Mouse (Mus musculus): ENCODE results near the gene Ecsit. TPM values are rescaled to one million over a fixed set of nuclear protein-coding genes. Genes with fewer than 3 reads are reported as not detected.

Gene Ecsit
- polyA plus RNA-seq, 1 experiment, result 51.3 TPM

GRCm38 (mm10) chr9:22049721-22050270, 35.4 kb downstream of the Ecsit start:
- DNase-seq (ENCODE audit: low read depth), result peak; percentile 62
- no peak for TF ChIP-seq POLR2A (IDR thresholded peaks at IDR 0.05; ENCODE audit: borderline replicate concordance, extremely low read depth, insufficient read depth, insufficient read length, poor library complexity, severe bottlenecking)
- no peak for TF ChIP-seq CTCF (IDR thresholded peaks at IDR 0.05; ENCODE audit: borderline replicate concordance, extremely low read depth, insufficient read depth, insufficient read length)

GRCm38 (mm10) chr9:22049315-22049714, 35.9 kb downstream of the Ecsit start:
- TF ChIP-seq POLR2A (IDR thresholded peaks at IDR 0.05; ENCODE audit: borderline replicate concordance, extremely low read depth, insufficient read depth, insufficient read length, poor library complexity, severe bottlenecking) (no peak), CTCF (IDR thresholded peaks at IDR 0.05; ENCODE audit: borderline replicate concordance, extremely low read depth, insufficient read depth, insufficient read length) (no peak)
- peak; percentile 38 for DNase-seq (ENCODE audit: low read depth)

GRCm38 (mm10) chr9:22047329-22047728, 37.9 kb downstream of the Ecsit start:
- no peak for DNase-seq (ENCODE audit: low read depth)
- TF ChIP-seq CTCF (IDR thresholded peaks at IDR 0.05; ENCODE audit: borderline replicate concordance, extremely low read depth, insufficient read depth, insufficient read length) (no peak), POLR2A (IDR thresholded peaks at IDR 0.05; ENCODE audit: borderline replicate concordance, extremely low read depth, insufficient read depth, insufficient read length, poor library complexity, severe bottlenecking) (no peak)

- no peak for TF ChIP-seq POLR2A (IDR thresholded peaks at IDR 0.05; ENCODE audit: borderline replicate concordance, extremely low read depth, insufficient read depth, insufficient read length, poor library complexity, severe bottlenecking)
- no peak for TF ChIP-seq CTCF (IDR thresholded peaks at IDR 0.05; ENCODE audit: borderline replicate concordance, extremely low read depth, insufficient read depth, insufficient read length)
Measured at GRCm38 (mm10) chr9:22041832-22042231, 43.4 kb downstream of the Ecsit start.

GRCm38 (mm10) chr9:22037826-22038225, 47.4 kb downstream of the Ecsit start:
- TF ChIP-seq CTCF (IDR thresholded peaks at IDR 0.05; ENCODE audit: borderline replicate concordance, extremely low read depth, insufficient read depth, insufficient read length), result no peak
- no peak for TF ChIP-seq POLR2A (IDR thresholded peaks at IDR 0.05; ENCODE audit: borderline replicate concordance, extremely low read depth, insufficient read depth, insufficient read length, poor library complexity, severe bottlenecking)
- no peak for DNase-seq (ENCODE audit: low read depth)

More at GRCm38 (mm10) chr9:22041832-22042231, 43.4 kb downstream of the Ecsit start:
- no peak for DNase-seq (ENCODE audit: low read depth)

GRCm38 (mm10) chr9:22035300-22036044, 49.8 kb downstream of the Ecsit start:
- DNase-seq (ENCODE audit: low read depth), result peak; percentile 78
- TF ChIP-seq CTCF (IDR thresholded peaks at IDR 0.05; ENCODE audit: borderline replicate concordance, extremely low read depth, insufficient read depth, insufficient read length) (no peak), POLR2A (IDR thresholded peaks at IDR 0.05; ENCODE audit: borderline replicate concordance, extremely low read depth, insufficient read depth, insufficient read length, poor library complexity, severe bottlenecking) (no peak)

- no peak for DNase-seq (ENCODE audit: low read depth)
Measured at GRCm38 (mm10) chr9:22030386-22030785, 54.9 kb downstream of the Ecsit start.

GRCm38 (mm10) chr9:22028467-22028866, 56.8 kb downstream of the Ecsit start:
- DNase-seq (ENCODE audit: low read depth), result peak; percentile 33
- no peak for TF ChIP-seq CTCF (IDR thresholded peaks at IDR 0.05; ENCODE audit: borderline replicate concordance, extremely low read depth, insufficient read depth, insufficient read length)
- no peak for TF ChIP-seq POLR2A (IDR thresholded peaks at IDR 0.05; ENCODE audit: borderline replicate concordance, extremely low read depth, insufficient read depth, insufficient read length, poor library complexity, severe bottlenecking)

More at GRCm38 (mm10) chr9:22030386-22030785, 54.9 kb downstream of the Ecsit start:
- no peak for TF ChIP-seq CTCF (IDR thresholded peaks at IDR 0.05; ENCODE audit: borderline replicate concordance, extremely low read depth, insufficient read depth, insufficient read length)
- no peak for TF ChIP-seq POLR2A (IDR thresholded peaks at IDR 0.05; ENCODE audit: borderline replicate concordance, extremely low read depth, insufficient read depth, insufficient read length, poor library complexity, severe bottlenecking)

- DNase-seq (ENCODE audit: low read depth), result no peak
- TF ChIP-seq CTCF (IDR thresholded peaks at IDR 0.05; ENCODE audit: borderline replicate concordance, extremely low read depth, insufficient read depth, insufficient read length) (no peak), POLR2A (IDR thresholded peaks at IDR 0.05; ENCODE audit: borderline replicate concordance, extremely low read depth, insufficient read depth, insufficient read length, poor library complexity, severe bottlenecking) (no peak)
Measured at GRCm38 (mm10) chr9:22024592-22024991, 60.6 kb downstream of the Ecsit start.

Other genes with a start within 250 kb of the Ecsit start
- not detected in 2 replicates for gene Angptl8, start 249.9 kb downstream of the Ecsit start, polyA plus RNA-seq (2012; rRNA removed)
- 53.6 and 59.4 TPM in 2 replicates for gene Dock6, start 232.8 kb downstream of the Ecsit start, polyA plus RNA-seq (2012; rRNA removed)
- 23.3 and 34.1 TPM in 2 replicates for gene Rab3d, start 167.2 kb downstream of the Ecsit start, polyA plus RNA-seq (2012; rRNA removed)
- 15.7 and 16.1 TPM in 2 replicates for gene Ccdc159, start 158.0 kb downstream of the Ecsit start, polyA plus RNA-seq (2012; rRNA removed)
- 28.6 and 46.8 TPM in 2 replicates for gene Tmem205, start 157.9 kb downstream of the Ecsit start, polyA plus RNA-seq (2012; rRNA removed)
- gene Plppr2, start 148.4 kb downstream of the Ecsit start, polyA plus RNA-seq (2012; rRNA removed), result 179 and 182 TPM in 2 replicates
- 7.3 and 8.7 TPM in 2 replicates for gene Swsap1, start 129.7 kb downstream of the Ecsit start, polyA plus RNA-seq (2012; rRNA removed)
- gene Epor, start 121.9 kb downstream of the Ecsit start, polyA plus RNA-seq (2012; rRNA removed), result 2.1 and 2.3 TPM in 2 replicates
- 1.8 and 2.3 TPM in 2 replicates for gene Rgl3, start 96.0 kb downstream of the Ecsit start, polyA plus RNA-seq (2012; rRNA removed)
- gene Ccdc151, start 82.8 kb downstream of the Ecsit start, polyA plus RNA-seq (2012; rRNA removed), result 5.2 and 6.7 TPM in 2 replicates
- gene Prkcsh, start 82.6 kb downstream of the Ecsit start, polyA plus RNA-seq (2012; rRNA removed), result 121 and 126 TPM in 2 replicates
- gene Elavl3, start 33.4 kb downstream of the Ecsit start, polyA plus RNA-seq (2012; rRNA removed), result 203 and 265 TPM in 2 replicates
- not detected in 2 replicates for gene Gm49318, start 14.2 kb downstream of the Ecsit start, polyA plus RNA-seq (2012; rRNA removed)
- gene Zfp653, start 14.1 kb downstream of the Ecsit start, polyA plus RNA-seq (2012; rRNA removed), result 49.1 and 62.1 TPM in 2 replicates
- gene Cnn1, start 13.8 kb upstream of the Ecsit start, polyA plus RNA-seq (2012; rRNA removed), result 0.35 and 0.55 TPM in 2 replicates
- 138 and 193 TPM in 2 replicates for gene Elof1, start 31.7 kb upstream of the Ecsit start, polyA plus RNA-seq (2012; rRNA removed)
- gene Acp5, start 50.3 kb upstream of the Ecsit start, polyA plus RNA-seq (2012; rRNA removed), result 1.2 and 1.4 TPM in 2 replicates
- 62.4 and 82.8 TPM in 2 replicates for gene Pigyl, start 71.4 kb upstream of the Ecsit start, polyA plus RNA-seq (2012; rRNA removed)
- 0.03 and 0.15 TPM in 2 replicates for gene Zfp872, start 102.7 kb upstream of the Ecsit start, polyA plus RNA-seq (2012; rRNA removed)
- gene Zfp809, start 140.3 kb upstream of the Ecsit start, polyA plus RNA-seq (2012; rRNA removed), result 6.2 and 8.6 TPM in 2 replicates
- gene Zfp599, start 174.5 kb upstream of the Ecsit start, polyA plus RNA-seq (2012; rRNA removed), result 3.8 and 4.5 TPM in 2 replicates
- gene Zfp810, start 222.2 kb upstream of the Ecsit start, polyA plus RNA-seq (2012; rRNA removed), result 36.4 and 37.1 TPM in 2 replicates

Measured in brain, embryonic 14.5 days (tissue).